Mouse (Mus musculus) hindbrain, embryonic 14.5 days (tissue): ENCODE results near the gene Mrvi1. TPM values are rescaled to one million over a fixed set of nuclear protein-coding genes. Genes with fewer than 3 reads are reported as not detected.
"Not testable (repeated sequence)": the region's sequence is repeated elsewhere in the genome, so short reads cannot be mapped to it uniquely, and the experiment has no call there.

Experiments
- ATAC-seq: fragments of 200-750 bp; cut with Nextera tagmentation; 2 replicates; pipeline ENCODE4 v1.8.0; 2017; ENCODE audit warnings: moderate number of reproducible peaks, mild to moderate bottlenecking, moderate TSS enrichment, moderate library complexity; ENCODE audit not compliant: low FRiP score
- DNase-seq: peaks from one replicate; pipeline ENCODE4 v3.0.0-alpha.2; 2015; ENCODE audit warnings: low spot score
- H3K27ac ChIP-seq: fragments of 300-500 bp; sonication (generic); 2 replicates; pipeline ENCODE4 v1.5.1; 2014; ENCODE audit warnings: mild to moderate bottlenecking, moderate library complexity
- H3K27me3 ChIP-seq: fragments of 300-500 bp; sonication (generic); 2 replicates; pipeline ENCODE4 v1.6.1; 2014; ENCODE audit warnings: mild to moderate bottlenecking, low read length, mixed read lengths; ENCODE audit not compliant: control insufficient read depth, insufficient read depth
- H3K36me3 ChIP-seq: fragments of 300-500 bp; sonication (generic); replicated peaks from 2 replicates; pipeline ENCODE4 v1.6.1; 2014; ENCODE audit not compliant: control insufficient read depth, insufficient read depth
- H3K4me1 ChIP-seq: fragments of 300-500 bp; sonication (generic); replicated peaks from 2 replicates; pipeline ENCODE4 v1.6.1; 2014; ENCODE audit warnings: antibody characterized with exemption, low read length, mixed read lengths; ENCODE audit not compliant: control insufficient read depth, insufficient read depth
- H3K4me2 ChIP-seq: fragments of 300-500 bp; sonication (generic); replicated peaks from 2 replicates; pipeline ENCODE4 v1.6.1; 2014; ENCODE audit warnings: mild to moderate bottlenecking, moderate library complexity
- H3K4me3 ChIP-seq: fragments of 300-500 bp; sonication (generic); replicated peaks from 2 replicates; pipeline ENCODE4 v1.5.1; 2014; ENCODE audit warnings: mild to moderate bottlenecking, low read length
- H3K9ac ChIP-seq: fragments of 300-500 bp; sonication (generic); 2 replicates; pipeline ENCODE4 v1.6.1; 2014
- H3K9me3 ChIP-seq: fragments of 300-500 bp; sonication (generic); 2 replicates; pipeline ENCODE4 v1.6.1; 2016; ENCODE audit warnings: low read length; ENCODE audit not compliant: control insufficient read depth
- WGBS: fragments of 180-500 bp; shearing (Covaris S2); extraction: QIAGEN DNeasy Blood & Tissue Kit; methylation state at CpG from one replicate; pipeline ENCODE4 v1.1.7; 2014; 5-methylcytosine and 5-hydroxymethylcytosine counted together
- polyA plus RNA-seq: library from polyadenylated mRNA; unstranded; fragments of >200 nt; fragmentation: Nextera tagmentation; extraction: Ambion mirVana; gene quantifications from 2 replicates; pipeline ENCODE4 v1.2.1, GENCODE M21; 2014

Gene Mrvi1
- polyA plus RNA-seq, 1 experiment from 2014 or later = 1.8 TPM

GRCm38 (mm10) chr7:110897202-110897601 is 85.1 kb downstream of the Mrvi1 start:
- no peak for DNase-seq
- no peak overlapping the region for H3K27ac ChIP-seq
- ATAC-seq = no peak
- no peaks in the 10 kb centered on the region for H3K4me1 ChIP-seq
- H3K9ac ChIP-seq = no peak overlapping the region
- H3K9me3 ChIP-seq = no peaks in the 10 kb centered on the region
- no peaks in the 10 kb centered on the region for H3K36me3 ChIP-seq
- H3K27me3 ChIP-seq = no peaks in the 10 kb centered on the region
- no peak overlapping the region for H3K4me2 ChIP-seq
- WGBS = 87% methylated on average over 8 of the region's 8 CpGs
- no peak overlapping the region for H3K4me3 ChIP-seq

DNA sequence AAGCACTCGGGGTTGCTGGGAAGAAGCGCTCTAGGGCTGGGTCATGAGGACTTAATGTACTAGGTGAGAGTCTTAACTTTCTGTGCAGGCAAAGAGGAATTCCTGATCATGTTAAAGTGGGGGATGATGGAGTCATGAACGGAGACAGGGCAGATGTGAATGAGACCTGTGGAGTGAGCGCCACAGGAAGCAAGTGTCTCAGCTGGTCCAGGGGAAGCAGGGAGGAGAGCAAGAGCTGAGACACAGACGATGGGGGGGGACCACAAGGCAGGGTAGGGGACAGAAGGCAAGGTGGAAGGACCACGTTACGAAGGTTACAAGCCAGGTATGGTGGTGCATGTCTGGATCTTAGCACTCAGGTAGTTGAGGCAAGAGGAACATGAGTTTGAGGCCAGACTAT is 85.8 kb downstream of the Mrvi1 start:
- WGBS = 92% methylated on average over 7 of the region's 7 CpGs
- no peaks in the 10 kb centered on the region for H3K36me3 ChIP-seq
- ATAC-seq = no peak

DNA sequence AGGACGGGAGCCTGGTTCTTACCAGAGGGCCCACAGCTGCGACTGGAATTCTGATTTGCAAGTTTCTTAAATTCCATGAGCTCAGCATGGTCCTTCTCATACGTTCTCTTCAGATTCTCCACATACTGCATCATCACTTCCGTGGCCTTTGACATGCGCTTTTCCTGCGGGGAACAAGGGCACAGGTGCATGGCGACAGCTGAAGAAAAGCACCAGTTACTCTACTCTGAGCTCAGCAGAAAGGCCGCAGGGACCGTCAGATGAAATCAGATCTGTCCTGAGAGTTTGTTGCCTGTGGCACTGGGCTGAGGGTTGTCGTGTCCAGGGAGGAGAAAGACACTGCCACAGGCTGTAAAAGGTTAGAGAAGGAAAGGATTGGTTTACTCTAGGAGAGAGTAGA is 86.5 kb downstream of the Mrvi1 start:
- not testable (repeated sequence) for H3K36me3 ChIP-seq, H3K4me2 ChIP-seq, DNase-seq, H3K27me3 ChIP-seq, H3K9me3 ChIP-seq, H3K9ac ChIP-seq, H3K4me1 ChIP-seq, H3K27ac ChIP-seq, H3K4me3 ChIP-seq, ATAC-seq
- 79% methylated on average over 10 of the region's 10 CpGs for WGBS

More for the DNA sequence above, 85.8 kb downstream of the Mrvi1 start:
- no peaks in the 10 kb centered on the region for H3K4me1 ChIP-seq
- no peak overlapping the region for H3K27ac ChIP-seq
- no peaks in the 10 kb centered on the region for H3K27me3 ChIP-seq
- H3K9me3 ChIP-seq = no peaks in the 10 kb centered on the region
- no peak overlapping the region for H3K4me2 ChIP-seq
- no peak overlapping the region for H3K4me3 ChIP-seq
- H3K9ac ChIP-seq = no peak overlapping the region
- DNase-seq = no peak

DNA sequence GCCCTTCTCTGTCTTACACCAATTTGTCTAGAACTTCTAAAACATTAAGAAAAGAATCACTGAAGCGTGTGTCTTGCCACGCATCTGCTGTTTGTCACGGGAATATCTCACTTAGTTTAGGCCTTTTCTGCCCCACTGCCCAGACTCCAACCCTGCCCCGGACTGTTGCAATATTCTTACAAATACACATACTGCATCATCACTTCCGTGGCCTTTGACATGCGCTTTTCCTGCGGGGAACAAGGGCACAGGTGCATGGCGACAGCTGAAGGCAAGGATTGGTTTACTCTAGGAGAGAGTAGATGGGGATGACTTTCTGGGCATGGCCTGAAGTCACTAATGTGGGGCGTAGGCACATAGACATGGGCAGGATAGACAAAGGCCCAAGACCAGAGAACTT is 87.6 kb downstream of the Mrvi1 start:
- Histone ChIP-seq H3K9me3 (no peaks in the 10 kb centered on the region), H3K4me3 (no peak overlapping the region), H3K27ac (no peak overlapping the region), H3K9ac (no peak overlapping the region), H3K36me3 (no peaks in the 10 kb centered on the region), H3K4me1 (no peaks in the 10 kb centered on the region), H3K27me3 (no peaks in the 10 kb centered on the region), H3K4me2 (no peak overlapping the region)
- WGBS = 84% methylated on average over 9 of the region's 9 CpGs
- DNase-seq (no peak), ATAC-seq (no peak)

DNA sequence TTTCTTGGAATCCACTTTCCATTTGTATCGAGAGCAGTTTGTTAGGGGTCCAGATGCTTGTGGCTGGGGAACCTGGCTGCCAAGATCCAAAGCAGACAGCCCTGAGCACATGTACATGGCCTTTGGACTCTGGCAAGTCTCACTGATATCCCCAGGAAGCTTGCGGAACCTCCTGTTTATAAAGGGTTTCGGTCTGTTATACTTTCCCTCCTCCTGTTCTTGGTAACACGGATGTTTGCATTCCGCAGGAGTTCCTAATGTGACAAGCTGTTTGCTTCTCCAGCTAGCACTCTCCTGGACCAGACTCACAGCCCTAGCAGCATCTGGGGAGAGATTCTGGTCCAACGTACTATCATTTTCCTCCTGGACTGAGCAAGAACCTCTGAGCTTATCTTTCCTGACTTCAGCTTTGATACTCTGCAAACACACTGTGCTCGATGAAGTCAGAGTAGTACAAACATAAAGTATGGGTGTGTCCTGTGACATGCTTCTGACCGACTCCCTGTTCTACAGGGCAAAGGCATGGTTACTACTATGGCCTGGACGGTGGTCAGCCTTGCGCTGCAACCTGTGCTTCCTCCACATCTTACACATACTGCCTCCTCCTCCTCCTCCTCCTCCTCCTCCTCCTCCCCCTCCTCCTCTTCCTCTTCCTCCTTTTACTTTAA is 88.2 kb downstream of the Mrvi1 start:
- Histone ChIP-seq H3K4me3 (no peak overlapping the region), H3K9ac (no peak overlapping the region), H3K4me1 (no peaks in the 10 kb centered on the region), H3K27ac (no peak overlapping the region), H3K4me2 (no peak overlapping the region), H3K27me3 (no peaks in the 10 kb centered on the region), H3K36me3 (no peaks in the 10 kb centered on the region), H3K9me3 (no peaks in the 10 kb centered on the region)
- no peak for ATAC-seq
- no peak for DNase-seq
- 82% methylated on average over 10 of the region's 10 CpGs for WGBS

GRCm38 (mm10) chr7:110891501-110891986 is 90.7 kb downstream of the Mrvi1 start:
- no peak for ATAC-seq
- no peak for DNase-seq
- WGBS = 77% methylated on average over 9 of the region's 9 CpGs
- H3K4me1 ChIP-seq = no peaks in the 10 kb centered on the region
- no peak overlapping the region for H3K4me3 ChIP-seq
- H3K4me2 ChIP-seq = no peak overlapping the region
- H3K27me3 ChIP-seq = no peaks in the 10 kb centered on the region
- no peaks in the 10 kb centered on the region for H3K9me3 ChIP-seq
- H3K36me3 ChIP-seq = no peaks in the 10 kb centered on the region
- H3K9ac ChIP-seq = no peak overlapping the region
- H3K27ac ChIP-seq = no peak overlapping the region

GRCm38 (mm10) chr7:110881746-110882333 is 100.4 kb downstream of the Mrvi1 start:
- H3K9ac ChIP-seq = no peak overlapping the region
- no peak overlapping the region for H3K4me2 ChIP-seq
- H3K27me3 ChIP-seq = no peaks in the 10 kb centered on the region
- H3K27ac ChIP-seq = no peak overlapping the region
- no peaks in the 10 kb centered on the region for H3K4me1 ChIP-seq
- 77% methylated on average over 2 of the region's 2 CpGs for WGBS
- ATAC-seq (no peak), DNase-seq (no peak)
- H3K9me3 ChIP-seq = no peaks in the 10 kb centered on the region
- H3K36me3 ChIP-seq = no peaks in the 10 kb centered on the region
- no peak overlapping the region for H3K4me3 ChIP-seq

DNA sequence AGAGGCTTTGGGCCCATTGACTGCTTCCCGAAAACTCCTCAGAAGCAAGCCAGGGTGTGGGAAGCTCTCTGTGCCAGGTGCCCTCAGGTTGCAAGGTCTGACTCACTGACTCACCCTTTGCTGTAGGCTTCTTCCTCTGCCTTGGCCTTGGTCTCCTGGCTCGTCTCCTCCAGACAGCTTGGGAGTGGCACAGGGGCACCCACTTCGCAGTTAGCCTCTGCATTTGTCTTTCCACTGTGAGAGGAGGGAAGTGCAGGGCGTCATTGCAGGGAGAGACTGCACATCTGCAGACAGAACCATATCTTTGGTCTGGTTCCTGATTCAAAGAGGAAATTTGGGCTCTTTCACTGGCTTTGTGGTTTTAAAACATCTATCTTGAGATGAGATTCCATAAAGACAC is 104.2 kb downstream of the Mrvi1 start:
- 83% methylated on average over 4 of the region's 4 CpGs for WGBS
- Histone ChIP-seq H3K4me2 (no peak overlapping the region), H3K36me3 (no peaks in the 10 kb centered on the region), H3K27me3 (no peaks in the 10 kb centered on the region), H3K9ac (no peak overlapping the region), H3K4me1 (no peaks in the 10 kb centered on the region), H3K4me3 (no peak overlapping the region), H3K9me3 (no peaks in the 10 kb centered on the region), H3K27ac (no peak overlapping the region)
- DNase-seq = no peak
- ATAC-seq = no peak

DNA sequence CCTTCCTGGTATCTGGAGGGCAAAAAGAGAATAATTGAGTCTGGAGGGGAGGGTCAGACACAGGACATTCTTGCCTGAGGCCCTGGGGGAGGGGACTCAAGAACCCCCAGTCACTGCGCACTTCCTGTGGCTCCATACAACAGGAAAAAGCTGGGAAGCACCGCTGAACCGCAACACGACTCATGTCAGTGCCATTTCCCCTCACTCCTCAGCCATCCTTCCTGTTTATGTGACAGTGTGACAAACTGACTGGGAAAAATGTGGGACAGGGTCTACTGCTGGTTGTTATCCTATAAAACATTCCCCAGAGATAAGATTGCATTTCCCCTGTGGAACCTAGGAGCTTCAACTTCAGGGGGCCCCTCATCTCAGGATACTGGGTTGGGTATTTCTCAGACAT is 105.3 kb downstream of the Mrvi1 start:
- Histone ChIP-seq H3K27ac (no peak overlapping the region), H3K27me3 (no peaks in the 10 kb centered on the region), H3K9ac (no peak overlapping the region), H3K36me3 (no peaks in the 10 kb centered on the region), H3K9me3 (no peaks in the 10 kb centered on the region), H3K4me2 (no peak overlapping the region), H3K4me1 (no peaks in the 10 kb centered on the region), H3K4me3 (no peak overlapping the region)
- ATAC-seq (no peak), DNase-seq (no peak)
- WGBS = 84% methylated on average over 4 of the region's 4 CpGs
